Mouse (Mus musculus) neural tube, embryonic 10.5 days (tissue): ENCODE results near the gene Xylb.

Source experiments
- DNase-seq: peaks from one replicate; pipeline ENCODE4 v3.0.0-alpha.2; 2017; ENCODE audit warnings: low spot score; ENCODE audit errors: extremely low spot score

Gene Xylb

DNA sequence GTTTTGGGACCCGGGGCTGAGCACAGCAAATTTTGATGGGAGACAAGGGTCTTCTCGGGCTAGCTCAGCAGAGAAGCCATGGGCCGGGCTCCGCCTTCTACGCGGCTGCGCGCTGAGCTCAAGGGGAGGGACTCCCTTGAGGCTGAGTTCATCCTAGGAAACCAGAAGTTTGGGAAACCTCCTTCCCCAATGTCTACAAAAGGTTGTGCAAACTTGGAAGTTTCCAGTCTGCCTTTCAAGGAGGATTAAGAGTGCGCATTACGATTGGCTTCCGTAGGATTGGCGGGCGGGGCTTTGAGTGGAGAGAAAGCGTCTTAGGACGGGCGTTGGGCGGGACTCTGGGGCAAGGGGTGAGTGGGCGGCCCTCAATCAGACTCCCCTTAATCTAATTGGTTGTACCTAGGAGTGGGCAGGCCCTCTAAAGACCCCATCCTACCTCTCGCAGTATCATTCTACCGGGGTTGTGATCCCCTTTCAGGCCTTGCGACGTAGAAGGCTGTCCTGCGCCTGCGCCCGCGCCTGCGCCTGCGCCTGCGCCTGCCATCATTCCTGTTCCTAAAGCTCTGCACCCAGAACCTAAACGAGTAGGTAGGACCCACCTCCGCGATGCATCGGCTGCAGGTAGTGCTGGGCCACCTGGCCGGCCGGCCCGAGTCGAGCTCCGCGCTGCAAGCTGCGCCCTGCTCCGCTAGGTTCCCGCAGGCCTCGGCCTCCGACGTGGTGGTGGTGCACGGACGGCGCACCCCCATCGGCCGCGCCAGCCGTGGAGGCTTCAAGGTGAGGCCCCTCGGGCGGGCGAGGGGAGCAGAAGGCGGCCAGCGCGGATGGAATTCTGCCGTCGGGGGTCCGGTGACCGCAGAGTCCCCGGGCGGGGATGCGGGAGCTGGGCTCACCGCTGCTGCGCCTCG lies 16.0 kb upstream of the Xylb start, which contains the start of gene Myd88:
Myd88 (minus strand) TSS at position 503 of the 908 bp plus-strand sequence.
- peak; percentile 88 for DNase-seq

DNA sequence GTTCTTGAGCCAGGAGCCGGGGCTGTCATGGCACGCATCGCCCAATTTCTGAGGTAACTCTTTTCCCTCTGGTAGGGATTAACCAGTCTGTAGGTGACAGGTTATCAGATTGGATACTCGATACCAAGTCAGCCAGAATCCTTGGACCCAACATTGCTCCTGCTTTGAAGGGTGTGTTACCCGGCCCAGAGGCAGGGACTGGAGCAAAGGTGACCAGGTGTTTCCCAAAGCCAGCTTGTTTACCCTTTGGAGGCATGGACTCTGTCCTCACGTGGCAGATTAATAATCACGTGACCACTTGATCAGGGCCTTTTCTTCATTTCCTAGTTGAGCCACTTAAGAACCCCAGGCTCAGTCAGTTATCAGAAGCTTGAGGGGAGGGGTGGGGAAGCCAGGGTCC lies 14.5 kb upstream of the Xylb start:
- DNase-seq = no peak

DNA sequence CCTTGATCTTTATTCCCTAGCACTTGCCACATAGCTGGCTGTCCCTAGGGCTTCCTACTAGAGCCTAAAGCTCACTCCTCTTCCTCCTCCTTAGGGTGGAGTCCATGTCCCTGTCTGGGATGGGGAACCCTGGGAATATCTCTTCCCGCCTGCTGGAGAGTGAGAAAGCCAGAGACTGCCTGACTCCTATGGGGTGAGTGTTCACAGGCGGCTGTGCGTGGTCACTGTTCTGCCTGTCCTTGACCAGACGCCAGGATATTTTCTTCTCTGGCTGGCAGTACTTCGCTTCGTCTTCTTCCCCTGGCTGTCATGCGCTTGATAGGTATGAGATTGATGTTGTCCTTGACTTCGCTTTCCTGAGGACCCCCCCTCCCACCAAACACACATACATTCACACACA lies 10.8 kb upstream of the Xylb start:
- no peak for DNase-seq

DNA sequence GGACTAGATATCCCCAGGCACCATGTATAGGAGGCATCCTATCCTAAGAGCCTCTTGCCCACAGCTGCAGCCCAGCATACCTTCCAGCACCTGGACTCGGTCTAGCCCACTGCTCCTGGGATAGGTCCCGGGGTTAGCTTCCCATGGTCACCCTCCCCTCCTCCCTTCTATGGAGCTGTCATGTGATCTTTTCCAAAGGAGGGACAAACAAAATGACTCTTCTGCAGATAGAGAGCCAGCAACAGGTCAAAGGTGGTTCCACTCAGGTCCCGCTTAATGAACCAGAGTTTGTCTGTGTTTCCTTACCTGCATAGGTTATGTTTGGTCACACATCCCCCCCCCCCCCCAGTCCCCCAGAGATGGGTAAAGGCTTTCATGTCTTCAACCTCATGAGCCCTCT lies 6.7 kb upstream of the Xylb start:
- no peak for DNase-seq

DNA sequence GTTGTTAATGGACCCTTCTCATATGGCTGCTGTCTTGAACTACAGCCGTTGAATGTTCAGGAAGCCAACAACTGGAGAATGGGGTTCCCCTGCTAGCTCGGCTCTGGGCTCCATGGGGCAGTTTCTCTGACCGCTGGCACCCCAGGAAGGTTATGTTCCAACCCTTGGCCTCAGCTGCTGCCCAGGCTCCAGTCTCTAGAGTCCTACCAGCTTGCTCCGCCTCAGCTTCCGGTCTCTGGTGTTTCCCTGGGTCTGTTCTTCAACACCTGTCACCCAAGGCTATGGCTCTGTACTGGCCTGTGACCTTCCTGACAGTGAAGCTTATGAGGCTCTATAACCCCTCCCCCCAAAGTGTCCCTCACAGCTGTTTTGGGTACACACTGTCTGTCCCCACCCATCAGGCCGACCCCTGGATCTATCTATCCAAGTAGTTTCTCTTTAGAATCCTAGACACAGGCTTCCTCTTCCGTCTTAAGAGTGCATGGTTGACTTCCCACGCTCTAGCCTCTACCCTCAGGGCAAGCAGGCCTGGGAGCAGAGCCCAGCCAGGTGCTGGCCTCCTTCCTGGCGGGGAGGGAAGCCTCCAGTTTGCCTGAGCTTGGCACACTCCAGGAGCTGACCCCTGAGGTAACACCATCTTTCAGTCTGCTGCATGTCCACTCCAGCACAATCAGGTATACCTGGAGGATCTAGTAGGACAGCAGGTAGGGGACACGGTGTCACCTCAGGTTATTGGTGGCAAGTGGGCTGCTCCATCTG lies 6.1 kb upstream of the Xylb start:
- DNase-seq = no peak

DNA sequence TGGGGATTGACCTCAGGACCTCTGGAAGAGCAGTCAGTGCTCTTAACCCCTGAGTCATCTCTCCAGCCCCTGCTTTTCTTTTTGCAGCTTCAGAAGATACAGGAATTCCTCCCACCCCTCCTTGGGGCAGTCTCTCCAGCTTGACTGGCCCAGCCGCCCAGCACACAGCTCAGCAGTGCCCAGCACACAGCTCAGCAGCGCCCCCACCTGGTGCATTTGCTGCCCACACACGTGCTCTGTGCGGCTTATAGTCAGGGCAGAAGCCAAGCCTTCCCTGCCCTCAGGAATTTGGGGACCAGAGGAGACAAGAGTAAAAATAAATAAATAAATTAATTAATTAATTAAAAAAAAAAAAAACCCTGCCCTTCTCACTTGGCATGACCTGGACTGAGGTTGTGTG lies 5.1 kb upstream of the Xylb start:
- DNase-seq = peak; percentile 76

DNA sequence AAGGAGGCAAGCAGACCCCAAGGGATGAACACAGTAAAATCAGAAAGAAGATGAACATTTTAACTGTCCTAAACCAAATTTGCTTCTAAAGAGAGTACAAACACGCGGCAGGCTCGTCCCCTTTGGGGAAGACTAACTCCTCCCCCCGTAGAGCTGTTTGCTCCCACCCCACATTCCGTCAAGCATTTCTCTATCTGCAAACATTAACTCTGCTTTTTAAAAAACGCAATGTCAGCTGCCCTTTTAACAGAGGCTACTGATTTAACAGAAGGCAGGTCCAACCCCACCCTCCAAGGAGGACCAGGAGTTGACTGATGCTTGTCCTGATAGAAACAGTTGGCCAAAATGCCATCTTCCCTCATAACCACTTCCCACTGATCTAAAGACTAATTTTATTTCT lies 3.3 kb upstream of the Xylb start:
- DNase-seq = no peak

DNA sequence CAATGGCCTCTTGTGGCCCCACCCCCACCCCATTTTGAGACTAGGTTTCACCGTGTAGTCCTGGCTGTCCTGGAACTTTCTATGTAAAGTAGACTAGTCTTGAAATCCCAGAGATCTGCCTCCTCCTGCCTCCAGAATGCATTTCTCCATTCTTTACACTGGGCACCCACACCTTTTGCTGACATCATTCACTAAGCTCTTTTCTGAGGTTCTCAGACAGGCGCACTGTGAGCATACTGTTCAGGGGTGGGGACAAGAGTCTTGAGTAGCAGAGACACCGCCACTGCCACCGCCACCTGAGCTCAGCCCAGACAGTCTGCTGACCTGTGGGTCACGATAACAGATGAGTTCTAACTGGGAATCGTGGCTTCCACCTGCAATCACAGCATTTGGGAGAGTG lies 1.2 kb upstream of the Xylb start:
- no peak for DNase-seq

DNA sequence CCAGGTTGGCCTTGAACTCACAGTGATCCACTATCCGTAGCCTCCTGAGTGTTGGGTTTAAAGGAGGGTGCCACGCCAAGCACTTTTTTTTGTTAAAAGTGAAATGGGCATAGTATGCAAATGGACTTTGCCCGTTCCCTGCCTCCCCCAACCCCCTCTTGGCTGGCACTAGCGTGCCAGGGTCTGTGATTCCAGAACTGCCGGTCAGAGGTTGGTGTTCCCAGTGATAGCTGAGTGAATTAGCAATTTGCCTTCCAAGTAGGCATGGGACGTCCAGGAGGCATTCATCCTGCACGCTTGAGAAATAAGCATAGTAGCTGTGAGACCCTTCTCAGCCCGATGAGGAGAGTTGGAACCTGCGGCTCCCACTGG lies 863 bp downstream of the Xylb start:
- no peak for DNase-seq

DNA sequence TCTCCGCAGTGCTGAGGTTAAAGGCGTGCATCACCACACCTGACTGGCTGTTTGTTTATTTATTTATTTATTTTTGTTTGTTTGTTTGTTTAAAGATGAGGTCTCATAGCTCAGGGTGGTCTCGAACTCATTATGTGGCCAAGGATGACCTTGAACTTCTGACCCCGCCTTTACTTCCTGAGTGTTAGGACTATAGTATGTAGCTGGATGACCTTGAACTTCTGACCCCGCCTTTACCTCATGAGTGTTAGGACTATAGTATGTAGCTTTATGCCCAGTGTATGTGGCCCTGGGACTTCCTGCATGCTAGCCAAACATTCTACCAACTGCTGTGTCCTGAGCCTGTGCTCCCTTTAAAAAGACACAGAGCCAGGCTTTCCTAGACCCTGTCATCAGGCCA lies 4.2 kb downstream of the Xylb start:
- no peak for DNase-seq

DNA sequence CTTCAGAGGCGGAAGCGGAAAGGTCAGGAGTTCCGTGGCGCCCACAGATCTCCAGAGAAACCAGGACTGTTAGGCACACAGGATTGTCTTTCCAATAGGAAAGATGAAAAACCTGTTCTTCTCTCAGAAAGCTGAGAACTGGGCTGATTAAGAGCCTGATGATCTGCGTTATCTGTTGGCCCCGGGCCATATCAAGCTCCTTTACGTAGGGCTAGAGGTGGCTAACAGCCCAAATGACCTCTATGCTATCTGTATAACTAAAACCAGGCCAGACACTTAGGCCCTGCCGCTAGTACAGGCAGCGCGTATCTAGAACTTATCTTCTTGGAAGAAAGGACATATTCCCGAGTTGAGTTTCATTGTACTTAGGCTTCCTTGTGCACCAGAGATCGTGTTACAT lies 6.0 kb downstream of the Xylb start:
- no peak for DNase-seq

DNA sequence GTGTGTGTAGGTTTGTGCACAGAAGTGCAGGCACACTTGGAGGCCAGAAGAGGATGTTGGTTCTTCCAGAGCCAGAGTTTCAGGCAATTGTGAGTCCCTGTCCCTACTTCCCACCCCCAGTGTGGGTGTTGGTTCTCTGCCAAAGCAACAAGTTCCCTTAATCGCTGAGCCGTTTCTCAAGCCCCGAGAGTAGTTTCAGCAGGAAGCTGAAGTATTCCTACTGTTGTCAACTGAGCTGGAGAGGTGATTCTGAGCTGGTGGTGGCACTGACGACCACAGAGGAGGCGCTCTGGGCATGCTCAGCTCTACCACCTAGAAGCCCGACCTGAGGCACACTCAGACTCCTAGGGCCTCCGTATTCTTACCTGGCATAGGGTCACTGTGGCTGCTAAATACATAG lies 8.1 kb downstream of the Xylb start, which contains the start of gene Slc22a14:
Slc22a14 (minus strand) TSS at position 270 of the 400 bp plus-strand sequence.
- DNase-seq = no peak

DNA sequence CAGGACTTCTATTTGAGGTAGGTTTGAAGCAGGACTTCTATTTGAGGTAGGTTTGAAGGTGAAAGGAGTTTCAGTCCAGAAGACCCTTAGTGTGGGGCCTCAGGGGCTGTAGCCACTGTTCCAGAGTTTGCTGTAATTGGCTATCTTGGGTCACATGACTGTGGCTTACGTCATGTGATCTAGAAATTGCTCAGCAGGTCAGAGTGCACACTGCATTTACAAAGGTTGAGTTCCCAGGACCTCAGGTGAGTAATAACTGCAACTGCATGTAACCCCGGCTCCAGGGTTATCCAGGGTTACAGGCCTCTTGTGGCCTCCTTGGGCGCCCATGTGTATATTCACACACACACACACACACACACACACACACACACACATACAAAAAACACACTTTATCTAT lies 11.2 kb downstream of the Xylb start:
- no peak for DNase-seq

DNA sequence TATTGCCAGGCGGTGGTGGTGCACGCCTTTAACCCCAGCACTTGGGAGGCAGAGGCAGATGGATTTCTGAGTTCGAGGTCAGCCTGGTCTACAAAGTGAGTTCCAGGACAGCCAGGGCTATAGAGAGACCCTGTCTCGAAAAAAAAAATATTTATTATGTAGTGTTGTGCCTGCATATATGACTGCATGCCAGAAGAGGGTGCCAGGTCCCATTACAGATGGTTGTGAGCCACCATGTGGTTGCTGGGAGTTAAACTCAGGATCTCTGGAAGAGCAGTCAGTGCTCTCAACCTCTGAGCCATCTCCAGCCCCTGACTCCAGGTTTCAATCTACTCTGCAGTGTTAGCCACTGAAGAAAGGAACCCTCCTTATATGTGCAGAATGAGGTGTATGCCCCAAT lies 13.6 kb downstream of the Xylb start:
- DNase-seq = peak; percentile 18

DNA sequence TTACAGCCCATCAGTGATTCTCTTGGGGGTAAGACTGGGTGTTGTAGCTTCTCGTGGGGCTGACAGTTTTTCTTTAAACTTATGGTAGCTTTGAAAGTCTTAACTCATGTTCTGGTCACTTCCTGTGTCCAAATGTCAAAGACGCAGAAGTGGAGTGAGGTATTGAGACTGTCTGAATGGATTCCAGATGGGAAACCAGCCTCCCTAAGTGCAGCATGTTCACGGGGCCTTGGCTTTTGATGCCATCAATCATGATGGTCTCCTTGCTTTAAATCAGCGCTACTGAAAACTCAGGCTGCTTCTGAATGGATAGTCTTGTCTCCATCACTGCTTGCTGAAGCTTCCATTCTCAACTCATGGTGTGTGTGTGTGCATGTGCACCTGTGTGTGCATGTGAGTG lies 14.1 kb downstream of the Xylb start:
- DNase-seq = peak; percentile 35

DNA sequence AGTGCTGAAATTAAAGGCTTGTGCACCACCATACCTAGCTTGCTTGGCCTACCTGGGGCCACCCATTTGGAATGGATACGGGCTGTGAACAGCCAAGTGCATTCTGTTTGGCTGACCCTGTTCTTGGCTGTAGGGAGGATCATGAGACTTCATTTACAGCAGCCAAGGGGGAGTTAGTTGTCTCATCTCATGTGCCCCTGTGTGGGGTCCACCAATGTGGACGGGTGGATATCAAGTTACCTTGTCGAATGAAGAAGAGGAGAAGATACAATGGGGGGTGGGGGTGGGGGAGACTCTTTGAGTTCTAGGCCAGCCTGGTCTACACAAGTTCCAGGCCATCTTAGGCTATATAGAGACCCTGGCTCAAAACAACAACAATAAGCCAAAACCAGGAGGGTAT lies 17.8 kb downstream of the Xylb start:
- no peak for DNase-seq

DNA sequence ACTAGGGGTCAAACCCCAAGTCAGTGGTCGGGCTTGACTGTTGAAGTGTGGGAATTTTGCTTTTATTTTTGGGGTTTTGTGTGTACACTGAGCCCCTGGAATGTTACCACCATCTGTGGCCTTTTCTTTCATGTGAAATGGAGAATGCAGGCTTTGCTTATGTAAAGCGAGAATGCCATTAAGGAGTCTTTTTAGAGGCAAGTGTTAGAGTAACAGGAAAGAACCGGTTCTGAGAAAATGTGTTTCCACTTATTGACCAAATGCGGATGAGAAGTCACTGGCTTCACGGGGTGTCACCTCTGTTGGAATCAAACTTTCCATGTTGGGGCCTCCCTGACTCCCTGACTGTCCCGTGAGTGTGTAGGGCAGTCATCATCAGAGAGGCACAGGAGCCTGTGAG lies 18.4 kb downstream of the Xylb start:
- no peak for DNase-seq

DNA sequence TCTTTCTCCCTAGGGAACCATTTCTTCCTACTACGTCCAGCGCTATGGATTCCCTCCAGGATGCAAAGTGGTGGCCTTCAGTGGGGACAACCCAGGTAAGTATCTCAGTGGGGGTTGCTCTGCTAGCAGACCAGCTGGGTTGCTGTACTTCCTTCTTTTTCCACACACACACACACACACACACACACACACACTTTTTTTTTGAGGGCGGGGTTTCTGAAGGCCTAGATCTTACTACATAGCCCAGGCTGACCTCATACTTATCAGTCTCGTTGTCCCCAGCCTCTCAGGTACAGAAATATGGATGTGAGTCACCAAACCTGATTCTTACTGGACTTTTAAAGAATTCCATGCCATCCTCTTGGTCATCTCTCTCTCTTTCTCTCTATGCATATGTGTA lies 21.1 kb downstream of the Xylb start:
- DNase-seq = no peak

DNA sequence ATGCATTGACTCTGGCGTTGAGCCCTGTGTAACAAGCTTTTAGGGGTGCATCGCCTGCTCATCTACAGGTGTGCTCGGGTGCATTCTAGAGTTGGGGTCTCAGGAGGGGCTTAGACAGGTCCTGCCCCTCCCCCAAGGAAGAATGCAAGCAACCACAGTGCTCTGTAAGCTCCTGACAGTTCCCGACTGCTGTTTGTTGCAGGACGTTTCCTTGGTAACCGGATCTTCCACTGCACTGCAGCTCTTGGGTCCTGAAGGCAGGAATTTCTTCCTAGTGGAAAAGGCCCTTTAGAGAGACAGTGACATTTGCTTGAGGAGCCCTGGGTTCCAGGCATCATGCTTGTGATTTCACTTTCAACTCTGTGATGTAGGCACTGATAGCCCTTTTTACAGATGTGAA lies 25.4 kb downstream of the Xylb start:
- no peak for DNase-seq

DNA sequence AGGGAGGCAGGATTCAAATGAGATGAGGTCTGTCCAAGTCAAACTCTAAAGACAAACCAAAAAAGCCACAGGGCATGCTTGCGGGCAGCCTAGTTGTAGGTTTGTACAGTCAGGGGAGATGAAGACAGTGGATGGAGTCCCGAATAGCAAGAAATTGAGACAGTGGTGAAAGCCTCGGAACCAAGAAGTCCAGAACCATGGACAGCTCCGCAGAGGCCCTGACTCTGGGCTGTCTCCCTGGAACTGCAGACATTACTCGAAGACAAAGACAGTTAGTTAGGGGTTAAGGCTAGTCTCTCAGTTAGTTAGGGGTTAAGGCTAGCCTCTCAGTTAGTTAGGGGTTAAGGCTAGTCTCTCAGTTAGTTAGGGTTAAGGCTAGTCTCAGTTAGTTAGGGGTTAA lies 31.8 kb downstream of the Xylb start:
- DNase-seq = peak; percentile 33

DNA sequence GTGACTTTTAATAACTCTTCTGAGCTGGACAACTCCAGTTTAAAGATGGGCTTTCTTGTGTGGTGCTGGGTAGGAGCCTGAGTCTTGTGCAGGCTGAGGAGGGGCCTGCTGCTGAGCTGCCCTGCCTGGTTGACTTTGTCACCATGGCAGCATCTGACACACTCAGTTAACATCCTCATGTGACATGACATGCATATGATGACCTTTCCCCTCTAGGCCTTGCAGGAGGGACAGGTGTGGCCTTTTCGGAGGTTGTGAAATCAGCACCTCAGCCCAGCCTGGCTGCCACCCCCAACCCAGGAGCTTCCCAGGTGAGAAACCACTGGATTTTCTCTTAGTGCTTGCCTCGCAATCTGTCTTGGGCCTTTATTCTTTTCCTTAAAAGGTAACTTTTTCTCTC lies 33.0 kb downstream of the Xylb start:
- DNase-seq = no peak

DNA sequence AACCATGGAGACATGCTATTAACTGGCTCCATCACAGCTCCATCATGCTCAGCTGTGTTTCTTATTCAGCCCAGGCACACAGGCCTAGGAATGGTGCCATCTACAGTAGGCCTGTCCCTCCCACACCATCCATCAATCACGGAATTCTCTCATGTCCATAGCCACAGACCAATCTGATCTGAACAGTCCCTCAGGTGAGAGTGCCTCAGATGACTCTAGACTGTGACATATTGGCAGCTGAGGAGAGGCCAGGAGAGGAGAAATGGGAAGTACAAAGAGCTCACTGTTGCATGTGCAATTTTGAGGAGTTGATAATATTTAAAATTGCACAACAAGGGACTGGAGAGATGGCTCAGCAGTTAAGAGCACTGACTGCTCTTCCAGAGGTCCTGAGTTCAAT lies 37.6 kb downstream of the Xylb start:
- no peak for DNase-seq

DNA sequence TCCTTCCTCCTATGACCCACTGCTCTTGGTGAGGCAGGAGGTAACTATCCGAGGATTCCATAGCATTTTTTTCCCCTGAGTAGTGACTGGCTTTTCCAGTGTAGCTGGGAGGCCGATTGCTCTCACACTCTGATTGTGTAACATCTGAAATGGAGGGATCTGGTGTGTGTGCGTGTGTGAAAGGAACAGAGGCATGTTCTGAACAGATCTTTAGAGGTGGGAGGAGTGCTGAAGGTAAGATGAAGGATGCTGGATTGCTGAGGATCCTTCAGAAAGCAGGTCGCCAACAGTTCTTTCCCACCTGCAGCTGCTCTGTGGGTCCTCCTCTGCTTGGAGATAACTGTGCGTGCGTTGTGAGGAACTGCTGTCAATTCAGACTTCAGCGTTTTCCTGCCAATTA lies 44.2 kb downstream of the Xylb start:
- no peak for DNase-seq
